Mouse (Mus musculus): ENCODE measurements at regions not wholly inside any gene's neighbourhood (a gene's known extent, or its start where the extent isn't known, plus 50 kb on each side); places are given as distances from the start of the nearest gene placed in this dataset.

DNA sequence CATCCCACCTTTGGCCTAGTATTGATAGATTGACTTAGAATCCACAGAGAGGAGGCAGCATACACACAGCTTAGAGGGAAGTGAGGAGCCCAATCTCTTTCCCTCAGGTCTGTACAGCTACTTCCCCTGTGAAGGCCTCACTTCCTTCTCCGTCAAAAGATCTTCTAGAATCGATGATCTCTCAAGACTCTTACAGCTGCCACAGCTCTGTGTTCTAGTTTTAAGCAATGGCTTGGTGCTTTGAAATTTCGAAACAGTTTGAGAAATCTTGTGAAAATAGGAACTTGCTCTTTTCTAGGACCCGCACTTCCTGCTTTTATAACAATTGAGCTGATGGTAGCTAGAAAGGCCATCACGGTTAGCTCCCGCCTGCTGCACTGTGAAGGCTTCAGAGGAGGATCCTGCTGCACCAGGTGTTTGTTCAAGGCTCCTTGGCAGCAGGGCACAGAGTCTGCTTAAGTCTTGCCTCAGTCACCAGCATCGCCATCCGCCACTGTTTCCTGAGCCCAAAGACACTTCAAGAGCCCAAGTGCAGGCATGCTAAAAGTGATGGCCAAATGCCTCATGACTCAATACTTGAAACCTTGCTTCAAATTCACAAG is 254.2 kb downstream of the Kcnrg start:
- WGBS, result 75% methylated on average over 8 of the region's 8 CpGs
- no peak overlapping the region for H3K4me3 ChIP-seq (ENCODE audit: low read depth, low read length)
- no peaks in the 10 kb centered on the region for H3K9me3 ChIP-seq (ENCODE audit: low read length)
- DNase-seq (ENCODE audit: low spot score) (peak; percentile 58), ATAC-seq (peak; percentile 32; the same call in 1 of the 2 replicates)
- no peak for TF ChIP-seq CTCF (IDR thresholded peaks at IDR 0.05)
- H3K4me2 ChIP-seq (replicated peaks; ENCODE audit: low read depth, low read length), result no peak overlapping the region
- no peaks in the 10 kb centered on the region for H3K4me1 ChIP-seq (ENCODE audit: insufficient read depth, low read depth, low read length)
- no peaks in the 10 kb centered on the region for H3K36me3 ChIP-seq (ENCODE audit: insufficient read depth, low read length)
- H3K27me3 ChIP-seq (replicated peaks; ENCODE audit: insufficient read depth, low read length), result no peaks in the 10 kb centered on the region
- H3K9ac ChIP-seq (replicated peaks; ENCODE audit: low read depth), result no peak overlapping the region
- no peak overlapping the region for H3K27ac ChIP-seq (ENCODE audit: low read length)

DNA sequence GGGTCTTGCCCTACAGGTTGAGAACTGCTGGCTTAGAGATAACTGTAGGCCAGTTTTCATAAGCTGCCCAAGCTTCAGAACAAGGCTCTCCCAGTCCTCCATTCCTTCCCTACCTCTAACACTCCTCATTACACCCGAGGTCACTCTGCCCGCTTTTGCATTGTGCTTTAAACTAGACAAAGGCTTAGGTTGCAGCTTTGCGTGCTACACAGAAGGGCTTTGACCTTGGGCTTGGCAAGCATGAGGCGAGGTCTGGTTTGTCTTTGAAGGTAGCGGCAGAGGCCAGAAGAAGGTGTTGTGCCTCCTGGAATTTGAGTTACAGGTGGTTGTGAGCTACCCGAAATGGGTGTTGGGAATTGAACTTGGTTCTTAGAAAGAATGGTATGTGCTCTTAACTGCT is 255.7 kb downstream of the Kcnrg start:
- Histone ChIP-seq H3K36me3 (ENCODE audit: insufficient read depth, low read length) (no peaks in the 10 kb centered on the region), H3K27me3 (replicated peaks; ENCODE audit: insufficient read depth, low read length) (no peaks in the 10 kb centered on the region), H3K4me1 (ENCODE audit: insufficient read depth, low read depth, low read length) (no peaks in the 10 kb centered on the region), H3K4me3 (ENCODE audit: low read depth, low read length) (no peak overlapping the region), H3K27ac (ENCODE audit: low read length) (no peak overlapping the region), H3K9ac (replicated peaks; ENCODE audit: low read depth) (no peak overlapping the region), H3K9me3 (ENCODE audit: low read length) (no peaks in the 10 kb centered on the region), H3K4me2 (replicated peaks; ENCODE audit: low read depth, low read length) (no peak overlapping the region)
- no peak for TF ChIP-seq CTCF (IDR thresholded peaks at IDR 0.05)
- no peak for TF ChIP-seq EP300 (IDR thresholded peaks at IDR 0.05)
- 87% methylated on average over 6 of the region's 6 CpGs for WGBS
- DNase-seq (ENCODE audit: low spot score), result no peak
- no peak for ATAC-seq

- Histone ChIP-seq H3K4me3 (ENCODE audit: low read depth, low read length) (no peak overlapping the region), H3K36me3 (ENCODE audit: insufficient read depth, low read length) (no peaks in the 10 kb centered on the region), H3K4me1 (ENCODE audit: insufficient read depth, low read depth, low read length) (no peaks in the 10 kb centered on the region), H3K9ac (replicated peaks; ENCODE audit: low read depth) (no peak overlapping the region), H3K27me3 (replicated peaks; ENCODE audit: insufficient read depth, low read length) (no peaks in the 10 kb centered on the region), H3K27ac (ENCODE audit: low read length) (no peak overlapping the region), H3K9me3 (ENCODE audit: low read length) (no peaks in the 10 kb centered on the region), H3K4me2 (replicated peaks; ENCODE audit: low read depth, low read length) (no peak overlapping the region)
- DNase-seq (ENCODE audit: low spot score) (peak; percentile 34), ATAC-seq (no peak)
- 53% methylated on average over 2 of the region's 2 CpGs for WGBS
- TF ChIP-seq EP300 (IDR thresholded peaks at IDR 0.05) (no peak), CTCF (IDR thresholded peaks at IDR 0.05) (no peak)
Measured at GRCm38 (mm10) chr14:61863475-61863874, 256.2 kb downstream of the Kcnrg start.

DNA sequence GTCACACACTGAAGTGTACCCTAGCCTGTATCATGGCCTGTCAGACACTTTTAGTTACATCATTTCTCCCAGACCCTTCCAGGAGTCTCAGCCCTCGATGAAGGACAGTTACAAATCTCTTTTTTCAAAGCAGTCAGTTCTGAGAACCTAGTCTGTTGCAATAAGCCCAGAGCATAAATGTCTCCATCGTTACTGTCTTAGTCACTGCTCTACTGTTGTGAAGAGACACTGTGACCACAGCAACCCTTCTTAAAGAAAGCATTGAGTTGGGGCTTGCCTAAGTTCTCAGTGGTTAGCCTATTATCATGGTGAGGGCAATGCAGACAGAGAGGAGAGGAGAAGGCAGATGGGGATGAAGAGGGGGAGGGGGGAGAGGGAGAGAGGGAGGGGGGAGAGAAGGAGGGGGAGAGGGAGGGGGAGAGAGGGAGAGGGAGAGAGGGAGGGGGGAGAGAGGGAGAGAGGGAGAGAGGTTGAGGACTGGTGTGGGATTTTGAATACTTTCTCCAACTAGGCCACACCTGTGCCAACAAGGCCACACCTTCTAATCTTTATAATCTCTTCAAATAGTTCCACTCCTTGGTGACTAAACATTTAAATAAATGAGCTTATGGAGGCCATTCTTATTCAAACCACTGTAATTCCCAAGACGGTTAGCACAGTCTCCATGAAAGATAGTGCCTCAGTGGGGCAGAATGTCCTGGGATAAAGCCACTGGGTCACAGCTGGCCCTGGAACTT is 259.4 kb downstream of the Kcnrg start:
- Histone ChIP-seq H3K27ac (ENCODE audit: low read length) (no peak overlapping the region), H3K4me2 (replicated peaks; ENCODE audit: low read depth, low read length) (no peak overlapping the region), H3K27me3 (replicated peaks; ENCODE audit: insufficient read depth, low read length) (no peaks in the 10 kb centered on the region), H3K36me3 (ENCODE audit: insufficient read depth, low read length) (no peaks in the 10 kb centered on the region), H3K9ac (replicated peaks; ENCODE audit: low read depth) (no peak overlapping the region), H3K4me1 (ENCODE audit: insufficient read depth, low read depth, low read length) (no peaks in the 10 kb centered on the region), H3K4me3 (ENCODE audit: low read depth, low read length) (no peak overlapping the region), H3K9me3 (ENCODE audit: low read length) (no peaks in the 10 kb centered on the region)
- WGBS, result 53% methylated on average over 3 of the region's 3 CpGs
- peak; percentile 61 for DNase-seq (ENCODE audit: low spot score)
- TF ChIP-seq CTCF (IDR thresholded peaks at IDR 0.05) (no peak), EP300 (IDR thresholded peaks at IDR 0.05) (peak; percentile 55)
- ATAC-seq, result peak; percentile 66

DNA sequence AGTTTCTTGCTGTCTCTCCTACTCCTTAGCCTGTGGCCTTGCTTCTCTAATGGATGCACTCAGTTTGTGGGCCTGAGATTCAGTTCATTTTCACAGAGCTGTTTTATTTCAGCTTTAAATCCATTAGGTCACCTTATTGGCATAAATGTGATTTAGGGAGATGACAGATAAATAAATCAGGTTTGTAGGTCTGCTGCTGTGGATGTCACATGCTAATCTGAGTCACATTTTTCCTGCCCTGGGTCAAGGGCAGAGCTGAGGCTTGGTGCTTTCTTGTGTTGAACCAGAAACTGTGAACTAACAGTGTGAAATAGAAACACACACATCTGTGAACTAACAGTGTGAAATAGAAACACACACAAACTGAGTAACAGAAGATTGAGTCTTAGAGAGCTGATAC is 266.9 kb downstream of the Kcnrg start:
- no peak for DNase-seq (ENCODE audit: low spot score)
- Histone ChIP-seq H3K27ac (ENCODE audit: low read length) (no peak overlapping the region), H3K9me3 (ENCODE audit: low read length) (no peaks in the 10 kb centered on the region), H3K36me3 (ENCODE audit: insufficient read depth, low read length) (no peaks in the 10 kb centered on the region), H3K4me3 (ENCODE audit: low read depth, low read length) (no peak overlapping the region), H3K27me3 (replicated peaks; ENCODE audit: insufficient read depth, low read length) (no peaks in the 10 kb centered on the region), H3K9ac (replicated peaks; ENCODE audit: low read depth) (no peak overlapping the region), H3K4me2 (replicated peaks; ENCODE audit: low read depth, low read length) (no peak overlapping the region), H3K4me1 (ENCODE audit: insufficient read depth, low read depth, low read length) (no peaks in the 10 kb centered on the region)
- TF ChIP-seq EP300 (IDR thresholded peaks at IDR 0.05) (no peak), CTCF (IDR thresholded peaks at IDR 0.05) (no peak)
- no peak for ATAC-seq

DNA sequence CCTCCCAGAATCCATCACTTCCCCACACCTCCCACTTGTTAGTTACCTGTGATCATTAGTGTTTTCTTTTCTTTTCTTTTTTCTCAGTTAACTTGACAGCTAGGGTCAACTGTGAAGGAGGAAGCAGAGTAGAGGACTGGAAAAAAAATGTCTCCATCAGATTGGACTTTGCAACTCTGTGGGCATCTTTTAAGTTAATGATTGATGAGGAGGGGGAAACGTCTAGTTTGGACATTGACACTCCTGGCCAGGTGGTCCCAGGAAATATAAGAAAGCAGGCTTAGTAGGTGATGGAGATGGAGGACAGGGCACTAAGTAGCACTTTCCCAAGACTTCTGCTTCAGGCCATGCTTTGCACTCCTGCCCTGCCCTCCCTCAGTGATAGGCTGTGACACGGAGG is 272.2 kb downstream of the Kcnrg start:
- H3K36me3 ChIP-seq (ENCODE audit: insufficient read depth, low read length), result no peaks in the 10 kb centered on the region
- H3K27ac ChIP-seq (ENCODE audit: low read length), result no peak overlapping the region
- H3K9ac ChIP-seq (replicated peaks; ENCODE audit: low read depth), result no peak overlapping the region
- H3K9me3 ChIP-seq (ENCODE audit: low read length), result no peaks in the 10 kb centered on the region
- WGBS, result 32% methylated on average over 2 of the region's 2 CpGs
- H3K4me3 ChIP-seq (ENCODE audit: low read depth, low read length), result no peak overlapping the region
- H3K27me3 ChIP-seq (replicated peaks; ENCODE audit: insufficient read depth, low read length), result no peaks in the 10 kb centered on the region
- TF ChIP-seq CTCF (IDR thresholded peaks at IDR 0.05) (no peak), EP300 (IDR thresholded peaks at IDR 0.05) (no peak)
- ATAC-seq (no peak), DNase-seq (ENCODE audit: low spot score) (no peak)
- H3K4me1 ChIP-seq (ENCODE audit: insufficient read depth, low read depth, low read length), result no peaks in the 10 kb centered on the region
- no peak overlapping the region for H3K4me2 ChIP-seq (replicated peaks; ENCODE audit: low read depth, low read length)
